Mouse (Mus musculus): ENCODE measurements around the gene Ifitm6.
"Not testable (repeated sequence)": the region's sequence is repeated elsewhere in the genome, so short reads cannot be mapped to it uniquely, and the experiment has no call there.

The Ifitm6 gene

DNA sequence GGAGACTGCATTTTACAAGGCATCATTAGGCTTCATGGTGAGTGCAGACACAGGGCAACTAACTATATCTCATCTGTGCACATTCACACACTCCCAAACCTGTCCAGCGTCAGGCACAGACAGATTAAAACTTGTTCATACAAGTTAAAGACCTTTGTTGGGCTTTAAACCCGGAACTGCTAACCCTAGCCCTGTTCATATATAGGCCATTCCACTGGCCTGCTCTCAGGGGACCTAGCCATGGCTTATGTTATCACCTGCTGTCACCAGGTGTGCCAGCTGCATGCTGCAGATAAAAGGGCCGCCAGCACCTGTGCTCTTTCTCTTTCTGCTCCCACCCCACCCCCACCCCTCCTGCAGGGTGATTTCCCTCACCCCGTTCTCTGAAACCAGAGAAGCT is 24.8 kb upstream of the Ifitm6 start:
- ATAC-seq (ENCODE audit: insufficient number of reproducible peaks, low FRiP score, low TSS enrichment): no peak

DNA sequence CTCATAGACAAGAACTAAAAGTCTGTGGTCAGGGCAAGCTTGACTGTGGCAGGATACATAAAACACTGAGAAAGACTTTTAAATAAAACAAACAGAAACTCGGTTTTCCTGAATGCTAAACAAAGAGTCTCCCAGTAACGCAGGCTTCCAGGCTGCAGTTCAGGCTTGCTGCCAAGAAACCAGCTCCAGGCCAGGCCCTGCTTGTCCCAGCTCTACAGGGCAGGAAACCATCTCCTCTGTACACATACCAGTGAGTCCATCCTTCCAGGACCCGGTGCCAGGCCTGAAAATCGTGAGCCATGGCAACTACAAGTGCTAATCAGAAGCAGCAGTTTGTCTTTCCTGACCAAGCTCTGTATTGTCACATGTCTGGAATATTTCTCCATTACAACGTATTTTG is 23.9 kb upstream of the Ifitm6 start:
- no peak for ATAC-seq (ENCODE audit: insufficient number of reproducible peaks, low FRiP score, low TSS enrichment)

DNA sequence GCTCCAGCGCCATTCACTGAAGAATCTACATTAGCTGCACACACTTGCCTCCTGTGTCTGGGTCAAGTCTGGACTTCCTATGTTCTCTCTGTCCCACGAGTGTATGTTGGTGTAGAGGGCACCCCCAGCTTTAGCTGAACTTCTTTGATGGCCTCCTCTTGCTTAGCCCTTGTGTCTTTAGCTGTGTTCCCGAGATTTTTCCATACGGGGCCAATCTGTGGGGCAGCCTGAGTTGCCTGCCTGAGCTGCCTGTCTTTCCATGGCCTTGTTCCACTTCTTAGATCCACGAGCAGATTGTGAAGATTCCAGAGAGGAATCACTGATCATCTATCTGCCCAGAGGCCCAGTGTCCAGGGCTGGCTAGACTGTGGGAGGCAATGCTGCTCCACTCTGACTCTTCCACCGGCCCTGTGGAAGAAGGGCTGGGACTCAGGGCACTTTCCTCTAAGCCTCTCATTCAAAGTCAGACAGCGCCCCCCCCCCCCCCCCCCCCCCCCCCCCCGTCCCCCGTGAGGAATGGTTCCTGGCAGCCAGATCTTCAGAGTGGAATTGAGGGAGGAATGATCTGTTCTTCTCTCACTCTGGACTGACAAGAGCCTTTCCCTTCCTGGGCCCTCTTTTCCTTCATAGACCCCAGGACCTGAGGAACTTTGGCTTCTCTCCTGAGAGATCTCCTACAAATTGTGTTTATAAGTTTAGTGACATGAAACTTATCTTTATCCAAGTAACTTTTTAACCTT is 23.3 kb upstream of the Ifitm6 start:
- no peak for ATAC-seq (ENCODE audit: insufficient number of reproducible peaks, low FRiP score, low TSS enrichment)

DNA sequence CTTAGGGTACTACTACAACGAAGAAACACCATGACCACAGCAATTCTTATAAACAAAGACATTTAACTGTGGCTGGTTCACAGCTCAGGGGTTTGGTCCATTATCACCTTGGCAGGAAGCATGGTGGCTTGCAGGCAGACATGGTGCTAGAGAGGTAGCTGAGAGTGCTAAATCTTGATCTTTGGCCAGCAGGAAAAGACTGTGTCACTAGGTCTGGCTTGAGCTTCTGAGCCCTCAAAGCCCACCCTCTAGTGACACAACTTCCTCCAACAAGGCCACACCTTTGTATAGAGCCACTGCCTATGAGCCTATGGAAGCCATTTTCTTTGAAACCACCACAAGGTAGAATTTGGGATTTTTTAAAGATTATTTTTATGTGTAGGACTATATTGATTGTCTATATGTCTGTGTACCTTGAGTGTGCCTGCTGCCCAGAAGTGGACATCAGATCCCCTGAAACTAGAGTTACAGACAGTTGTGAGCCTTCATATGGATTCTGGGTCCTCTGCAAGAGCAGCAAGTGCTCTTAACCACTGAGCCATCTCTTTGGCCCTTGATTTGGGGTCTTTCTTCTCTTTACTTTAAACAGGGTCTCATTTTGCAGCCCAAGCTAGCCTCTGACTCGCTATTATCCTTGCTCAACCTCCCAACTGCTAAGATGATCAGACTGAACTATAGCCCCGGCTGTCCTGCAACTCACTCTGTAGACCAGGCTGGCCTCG is 21.8 kb upstream of the Ifitm6 start:
- ATAC-seq (ENCODE audit: insufficient number of reproducible peaks, low FRiP score, low TSS enrichment): no peak

DNA sequence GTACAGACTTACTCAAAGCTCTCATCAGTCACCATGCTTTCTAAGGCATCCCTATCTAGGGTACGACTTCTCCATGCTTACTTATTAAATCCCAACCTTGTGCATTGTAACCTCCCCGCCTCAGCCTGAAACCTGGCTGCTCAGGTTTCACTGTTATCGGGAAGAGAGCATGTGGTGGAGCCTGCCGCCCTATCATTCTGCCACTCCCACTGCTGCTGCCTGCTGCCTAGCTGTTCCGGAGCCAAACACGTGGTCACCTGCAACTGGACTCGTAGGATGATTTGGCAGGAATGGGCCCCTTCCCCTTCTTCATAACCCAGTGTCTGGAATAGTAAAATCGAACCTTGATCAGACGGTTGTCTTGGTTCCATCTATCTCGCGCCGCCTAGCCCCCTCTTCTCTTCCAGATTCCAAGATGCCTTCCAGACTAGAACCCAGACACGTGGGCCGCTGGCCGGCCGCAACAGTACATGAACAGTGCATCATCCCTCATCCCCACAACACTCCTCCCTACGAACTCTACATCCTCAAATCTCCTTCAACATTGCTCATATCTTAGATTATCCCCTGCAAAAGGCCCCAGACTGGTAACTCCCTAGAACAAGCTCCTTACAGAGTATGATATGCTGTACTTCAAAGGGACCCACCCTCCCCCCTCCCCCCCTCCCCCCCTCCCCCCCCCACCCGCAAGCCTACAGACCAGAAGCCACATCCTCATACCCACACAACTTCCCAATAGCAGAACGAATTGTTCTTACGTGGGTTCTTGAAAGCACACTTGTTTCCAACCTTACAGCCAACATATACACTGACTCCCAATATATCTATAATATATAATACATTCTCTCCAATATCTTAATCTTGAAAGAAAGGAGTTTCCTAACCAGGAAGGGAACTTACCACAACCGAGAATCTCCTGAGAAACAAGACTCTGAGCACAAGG is 20.6 kb upstream of the Ifitm6 start:
- ATAC-seq (ENCODE audit: insufficient number of reproducible peaks, low FRiP score, low TSS enrichment): no peak

DNA sequence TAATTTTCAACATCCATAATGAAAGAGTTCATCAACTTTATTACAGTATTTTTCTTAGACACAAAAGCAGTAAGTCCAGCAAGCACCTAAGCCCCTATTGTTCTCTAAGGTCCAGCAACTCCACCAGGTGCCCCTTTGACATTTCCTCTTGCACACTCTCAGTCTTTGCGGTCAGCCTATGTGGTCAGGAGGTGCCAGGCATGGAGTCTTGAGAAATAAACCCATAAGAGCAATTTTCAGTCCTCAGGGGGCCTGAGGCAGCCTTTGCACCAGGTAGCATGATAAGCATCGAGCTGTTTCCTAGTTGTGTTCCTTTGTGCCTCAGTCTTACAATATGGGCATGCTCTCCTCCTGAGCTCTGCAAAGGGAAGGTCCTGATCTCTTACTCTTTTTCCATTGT is 18.9 kb upstream of the Ifitm6 start:
- not testable (repeated sequence) for ATAC-seq (ENCODE audit: insufficient number of reproducible peaks, low FRiP score, low TSS enrichment)

DNA sequence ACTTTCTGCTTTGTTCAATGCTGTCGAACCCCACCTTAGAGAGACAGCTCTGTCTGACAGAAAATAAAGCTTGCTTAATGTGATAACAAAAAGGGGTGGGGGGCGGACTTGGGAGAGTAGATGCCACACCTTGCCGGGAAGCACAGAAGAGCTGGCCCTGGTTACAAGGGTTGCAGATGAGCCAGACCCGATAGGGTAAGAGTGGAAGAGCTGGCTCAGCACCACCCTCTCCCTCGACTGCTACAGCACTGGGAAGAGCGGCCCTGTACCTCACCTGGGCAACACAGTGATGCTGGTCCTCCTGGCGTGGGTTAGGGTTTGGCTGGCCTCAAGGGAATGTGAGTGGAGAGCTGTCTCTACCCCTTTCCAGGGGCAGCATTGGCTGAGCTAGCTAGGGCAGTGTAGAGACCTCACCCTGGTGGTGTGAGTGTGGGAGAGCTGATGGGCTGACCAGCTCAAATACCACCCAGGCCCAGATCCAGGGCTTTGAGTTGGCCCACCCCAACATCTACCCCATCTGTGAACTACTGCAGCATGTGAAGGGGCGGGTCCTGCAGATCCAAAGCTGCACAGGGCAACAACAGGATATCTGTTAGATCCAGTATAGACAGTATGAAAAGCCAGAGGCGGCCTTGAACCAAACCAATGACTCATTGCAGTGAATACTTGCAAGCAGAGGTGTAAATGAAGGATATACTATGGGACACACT is 14.9 kb upstream of the Ifitm6 start:
- no peak for ATAC-seq (ENCODE audit: insufficient number of reproducible peaks, low FRiP score, low TSS enrichment)

DNA sequence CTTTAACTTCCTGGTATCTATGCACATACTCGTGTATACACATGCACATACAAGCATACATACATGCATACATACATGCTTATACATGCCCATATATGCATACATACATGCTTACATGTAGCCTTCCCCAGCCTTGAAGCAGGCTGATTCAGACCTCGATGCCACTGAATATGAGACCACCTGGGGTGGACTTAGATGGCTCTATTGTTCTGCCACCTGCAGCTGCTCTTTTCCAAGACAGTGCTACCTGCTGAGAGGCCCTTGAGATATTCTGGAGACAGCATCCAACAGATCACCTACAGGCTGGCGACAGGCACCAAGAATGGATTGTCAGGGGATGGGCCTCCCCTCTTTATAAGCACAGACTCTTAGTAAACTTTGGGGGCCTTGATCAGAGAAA is 12.7 kb upstream of the Ifitm6 start:
- no peak for ATAC-seq (ENCODE audit: insufficient number of reproducible peaks, low FRiP score, low TSS enrichment)

DNA sequence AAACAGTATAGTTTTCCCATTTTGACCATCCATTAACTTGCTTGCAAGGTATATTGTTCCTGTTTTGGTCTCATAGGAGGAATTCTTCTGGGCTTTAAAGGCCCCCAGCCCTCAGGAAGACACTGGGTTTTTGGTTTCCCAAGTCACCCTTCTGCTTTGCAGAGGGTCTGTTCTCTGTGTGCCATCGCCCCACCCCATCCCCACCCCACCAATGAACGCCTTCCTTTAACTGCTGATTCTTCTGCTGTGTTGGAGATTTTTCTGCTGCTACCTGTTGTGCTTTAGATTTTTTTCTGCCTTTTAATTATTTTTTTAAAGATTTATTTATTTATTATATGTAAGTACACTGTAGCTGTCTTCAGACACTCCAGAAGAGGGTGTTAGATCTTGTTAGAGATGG is 11.1 kb upstream of the Ifitm6 start, which contains the start of gene Gm17387:
Gene Gm17387, plus strand, starts transcription at position 301 of the 400 bp plus-strand sequence.
- no peak for ATAC-seq (ENCODE audit: insufficient number of reproducible peaks, low FRiP score, low TSS enrichment)

DNA sequence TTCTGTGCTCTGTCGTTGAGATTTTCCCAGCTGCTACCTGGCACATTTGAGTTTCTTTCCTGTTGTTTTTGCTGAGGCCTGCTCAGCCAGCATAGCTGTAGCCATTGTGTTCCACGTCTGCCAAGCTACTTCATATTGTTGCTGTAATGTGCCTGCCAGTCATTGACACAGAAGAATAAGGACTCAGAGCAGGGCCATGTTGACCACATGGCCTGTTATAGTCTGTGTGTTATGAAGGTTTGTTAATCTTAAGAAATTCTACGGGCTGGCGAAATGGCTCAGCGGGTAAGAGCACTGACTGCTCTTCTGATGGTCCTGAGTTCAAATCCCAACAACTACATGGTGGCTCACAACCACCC is 9.0 kb upstream of the Ifitm6 start:
- no peak for ATAC-seq (ENCODE audit: insufficient number of reproducible peaks, low FRiP score, low TSS enrichment)

DNA sequence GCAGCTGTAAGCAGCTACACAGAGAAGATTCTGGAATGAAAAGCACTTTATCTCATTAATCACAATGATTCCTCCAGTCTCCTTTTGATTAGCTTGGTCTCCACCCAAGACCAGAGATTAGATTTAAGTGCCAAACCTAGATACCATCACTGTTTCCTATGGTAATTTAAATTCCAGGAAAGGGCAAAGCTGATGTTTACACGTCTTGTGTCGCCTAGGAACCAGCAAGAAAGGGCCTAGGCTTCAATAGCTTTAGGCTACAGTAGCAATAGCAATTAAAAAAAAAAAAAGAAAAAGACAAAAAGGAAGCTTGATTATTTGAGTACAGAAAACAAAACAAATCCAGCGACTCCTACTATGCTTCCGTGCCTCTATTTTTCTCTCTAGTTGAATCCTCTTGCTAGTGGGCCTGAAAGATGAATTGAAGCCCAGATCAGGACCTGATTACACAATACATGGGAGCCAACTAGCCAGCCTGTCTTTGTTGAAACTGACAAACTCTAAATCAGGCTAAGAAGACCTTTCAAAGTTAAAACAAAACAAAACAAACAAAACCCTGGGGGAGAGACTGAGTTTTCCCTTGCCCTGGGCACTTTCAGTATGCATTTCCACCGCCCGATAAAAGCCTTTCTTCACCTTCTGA is 8.5 kb upstream of the Ifitm6 start:
- ATAC-seq (ENCODE audit: insufficient number of reproducible peaks, low FRiP score, low TSS enrichment): no peak

DNA sequence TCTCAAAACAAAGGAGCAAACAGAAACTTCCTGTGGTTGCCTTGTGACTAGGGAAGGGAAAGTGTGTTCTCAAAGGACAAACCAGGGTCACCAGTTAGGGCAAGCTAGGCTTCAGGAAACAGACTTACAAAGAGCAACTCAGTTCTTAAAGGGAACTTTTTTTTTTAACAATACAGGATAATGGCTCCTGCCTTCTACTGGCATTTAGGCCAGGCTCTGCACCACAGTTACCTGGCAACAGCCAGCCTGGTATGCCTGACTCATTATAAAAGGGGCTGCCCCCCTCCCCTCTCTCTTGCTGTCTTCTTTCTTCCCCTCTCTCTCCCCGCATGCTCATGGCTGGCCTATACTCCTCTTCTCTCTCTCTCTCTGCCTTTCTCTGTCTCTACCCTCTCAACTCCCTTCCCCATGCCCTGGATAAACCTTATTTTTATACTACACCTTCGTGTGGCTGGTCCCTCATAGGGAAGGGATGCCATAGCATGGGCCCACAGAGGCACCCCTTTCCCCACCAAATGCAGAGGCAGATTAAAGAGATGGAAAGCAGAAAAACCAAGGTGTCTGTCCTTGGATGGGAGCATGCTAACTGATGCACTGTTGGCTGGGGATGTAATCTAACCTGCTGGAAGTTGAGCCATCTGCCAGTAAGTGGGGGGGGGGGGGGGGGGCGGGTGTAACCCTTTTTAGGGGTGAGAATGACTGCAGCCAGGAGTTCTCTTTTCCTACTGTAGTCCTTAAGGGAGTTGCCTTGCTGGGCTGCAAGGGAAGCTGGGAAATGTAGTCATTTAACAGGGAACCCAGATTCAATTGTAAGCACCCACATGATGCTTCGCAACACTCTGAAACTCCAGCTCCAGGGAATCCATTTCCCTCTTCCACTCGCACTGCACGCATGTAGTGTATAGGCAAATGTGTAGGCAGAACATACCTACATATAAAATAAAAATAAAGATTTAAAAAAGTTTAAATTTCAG is 7.4 kb upstream of the Ifitm6 start:
- no peak for ATAC-seq (ENCODE audit: insufficient number of reproducible peaks, low FRiP score, low TSS enrichment)

DNA sequence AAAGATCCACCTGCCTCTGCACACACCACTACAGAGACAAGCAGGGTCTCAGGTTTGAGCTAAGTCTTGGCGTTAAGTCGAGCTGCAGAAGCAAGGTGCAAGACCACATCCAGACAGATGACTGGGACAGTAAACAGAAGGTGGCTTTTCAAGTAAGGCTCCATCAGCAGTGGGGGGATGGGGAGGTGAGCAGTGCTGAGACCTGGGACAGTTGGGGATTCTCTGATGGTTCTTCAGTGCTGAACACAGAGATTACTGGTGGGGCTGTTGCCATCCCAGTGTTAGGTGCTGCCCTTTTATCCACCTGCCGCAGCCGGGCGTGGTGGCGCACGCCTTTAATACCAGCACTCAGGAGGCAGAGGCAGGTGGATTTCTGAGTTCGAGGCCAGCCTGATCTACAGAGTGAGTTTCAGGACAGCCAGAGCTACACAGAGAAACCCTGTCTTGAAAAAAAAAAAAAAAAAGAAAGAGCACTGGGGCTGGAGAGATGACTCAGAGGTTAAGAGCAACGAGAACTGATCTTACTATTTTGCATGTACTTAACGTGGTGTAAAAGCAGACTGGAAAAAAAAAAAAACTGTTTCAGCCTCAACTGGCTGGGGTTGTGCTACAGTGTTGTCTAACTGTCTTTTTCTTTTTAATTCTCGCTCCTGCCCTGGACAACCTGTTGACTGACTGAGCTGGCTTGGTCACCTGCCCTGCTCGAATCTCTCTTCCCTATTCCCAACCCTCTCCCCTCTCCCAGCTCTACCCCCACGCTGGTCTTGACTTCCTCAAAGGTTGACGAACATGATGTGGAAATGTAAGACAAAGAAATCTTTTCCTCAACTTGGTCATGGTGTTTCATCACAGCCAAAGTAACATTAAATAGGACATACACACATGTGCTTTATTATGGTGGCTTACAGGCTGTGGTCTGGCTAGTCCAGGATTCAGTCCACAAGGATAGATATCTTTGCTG is 4.0 kb upstream of the Ifitm6 start:
- no peak for ATAC-seq (ENCODE audit: insufficient number of reproducible peaks, low FRiP score, low TSS enrichment)

DNA sequence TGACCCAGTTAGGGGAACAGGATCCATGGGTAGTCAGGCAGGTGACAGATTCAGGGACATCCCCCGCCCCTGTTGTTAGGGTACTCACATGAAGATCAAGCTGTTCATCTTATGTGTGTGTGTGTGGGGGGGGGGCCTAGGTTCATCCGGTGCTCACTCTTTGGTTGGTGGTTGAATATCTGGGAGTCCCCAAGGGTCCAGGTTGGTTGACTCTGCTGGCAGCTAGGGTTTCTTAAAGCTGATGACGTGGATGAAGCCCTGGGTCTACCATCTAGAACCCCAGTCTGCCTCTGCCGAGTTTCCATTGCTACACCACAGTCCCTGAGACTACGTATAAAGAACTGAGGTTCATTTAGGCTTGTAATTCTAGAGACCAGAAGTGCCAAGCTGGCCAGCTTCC is 1.3 kb upstream of the Ifitm6 start:
- no peak for ATAC-seq (ENCODE audit: insufficient number of reproducible peaks, low FRiP score, low TSS enrichment)

DNA sequence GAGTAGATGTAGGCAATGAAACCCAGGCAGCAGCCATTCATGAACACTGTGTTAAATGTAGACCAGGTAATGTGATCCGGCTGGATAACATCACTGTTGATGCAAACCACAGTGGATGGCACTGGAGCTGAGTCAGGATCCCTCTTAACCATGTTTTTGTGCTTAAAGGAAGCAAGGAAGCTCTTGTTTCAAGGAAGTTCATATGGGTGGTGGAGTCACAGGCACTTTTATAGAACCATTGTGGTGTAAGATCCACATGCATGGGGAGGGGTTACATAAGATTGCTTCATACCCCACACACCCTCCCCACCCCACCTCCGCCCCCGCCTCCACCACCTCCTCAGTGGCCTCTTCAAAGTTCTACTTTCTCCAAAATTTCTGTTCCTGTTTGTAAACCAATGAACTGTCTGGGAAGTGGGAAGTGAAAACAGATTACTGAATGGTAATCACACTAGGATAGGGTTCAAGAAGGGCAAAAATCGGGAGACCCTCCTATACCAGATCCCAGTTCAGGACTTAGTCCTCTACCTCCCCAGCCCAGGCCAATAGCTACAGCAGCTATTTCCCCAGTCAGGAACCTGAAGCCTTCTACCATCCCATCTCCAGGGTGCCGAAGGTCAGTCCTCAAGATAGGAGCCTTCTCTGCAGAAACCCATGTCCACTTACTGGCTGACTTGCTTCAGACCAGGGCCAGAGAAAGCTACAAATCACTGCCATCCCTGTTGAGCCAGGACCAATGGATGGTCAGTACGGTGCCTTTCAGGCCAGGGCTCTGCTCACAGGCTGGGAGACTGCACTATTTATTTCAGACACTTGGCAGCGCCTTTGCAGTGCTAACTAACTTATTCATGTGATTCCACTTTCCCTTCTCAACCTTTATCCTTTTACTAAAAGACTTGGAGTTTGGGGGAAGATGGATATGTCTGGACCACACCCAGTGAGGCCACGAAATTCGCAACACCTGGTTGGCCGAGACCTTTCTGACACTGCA is 722 bp downstream of the Ifitm6 start:
- no peak for ATAC-seq (ENCODE audit: insufficient number of reproducible peaks, low FRiP score, low TSS enrichment)

DNA sequence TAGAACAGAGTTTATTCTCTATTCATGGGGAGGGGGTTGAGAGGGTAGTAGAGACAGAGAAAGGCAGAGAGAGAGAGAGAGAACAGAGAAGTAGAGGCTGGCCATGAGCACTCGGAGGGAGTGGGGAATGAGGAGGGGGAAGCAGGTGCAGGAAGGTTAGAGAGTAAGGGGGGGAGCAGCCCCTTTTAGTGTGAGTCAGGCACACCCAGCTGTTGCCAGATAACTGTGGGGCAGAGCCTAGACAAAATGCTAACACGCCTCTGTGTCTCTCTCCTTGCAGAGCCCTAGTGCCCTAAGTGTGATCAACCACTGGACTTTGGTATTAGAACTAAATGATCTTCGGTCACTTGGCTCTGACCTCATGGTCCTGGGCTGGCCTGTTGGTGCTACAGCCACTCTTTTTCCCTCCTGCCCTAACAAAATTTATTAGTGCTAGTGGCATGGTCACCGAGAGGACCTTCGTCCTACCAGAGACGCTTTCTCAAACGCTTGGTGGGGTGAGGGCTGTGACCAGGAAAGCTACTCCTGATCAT is 6.4 kb downstream of the Ifitm6 start:
- ATAC-seq (ENCODE audit: insufficient number of reproducible peaks, low FRiP score, low TSS enrichment): no peak

All from cerebellum, adult (tissue).